In the genomic region with DNA sequence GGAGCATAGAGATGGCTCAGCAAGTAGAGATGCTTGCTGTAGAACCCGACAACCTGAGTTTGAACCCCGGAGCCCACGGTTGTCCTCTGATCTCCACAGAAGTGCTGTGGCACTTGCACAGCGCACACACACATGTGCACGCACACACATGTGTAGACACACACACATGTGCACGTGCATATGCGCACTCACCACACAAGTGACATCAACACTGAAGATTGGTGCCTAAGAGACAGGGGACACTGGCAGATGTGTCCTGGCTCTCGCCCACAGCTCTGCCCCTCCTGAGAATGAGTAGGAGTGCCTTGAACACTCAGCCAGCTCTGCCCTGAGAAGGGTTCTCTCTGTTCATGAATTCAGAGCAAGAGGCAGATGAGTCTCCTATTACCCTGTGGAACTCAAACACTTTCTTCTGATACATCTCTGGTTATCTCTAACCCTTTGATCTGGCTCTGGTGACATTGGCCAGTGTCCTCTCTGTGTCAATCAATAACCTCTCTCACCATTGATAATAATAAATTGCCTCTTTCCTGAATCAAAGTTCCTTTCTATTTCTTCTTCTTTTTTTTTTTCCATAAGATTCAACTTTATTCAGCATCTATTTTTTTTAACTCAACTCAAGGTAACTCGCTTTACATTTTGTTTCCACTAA, we compare ENCODE assay signal across 25 mouse cellular contexts. TPM values are rescaled to one million over a fixed set of nuclear protein-coding genes. Genes with fewer than 3 reads are reported as not detected.
"Had no signal": no experiment of that assay in that cellular context is flagged by ENCODE, and none has a peak within 500 bp of the region (broad histone marks: within the 10 kb centered on the region; RNA-seq: fewer than 3 reads in every experiment).

No protein-coding gene starts in this region.

- H3K9ac ChIP-seq: hindbrain, embryonic 12.5 days; hindbrain, embryonic 14.5 days; limb, embryonic 12.5 days; liver, embryonic 14.5 days had no signal

- H3K9me3 ChIP-seq: hindbrain, embryonic 10.5 days; hindbrain, embryonic 12.5 days; limb, embryonic 10.5 days; limb, embryonic 12.5 days had no signal

- H3K27ac ChIP-seq: gastrocnemius, adult 2 months; hindbrain, embryonic 10.5 days; hindbrain, embryonic 12.5 days; hindbrain, embryonic 14.5 days; layer of hippocampus, adult 2 months; left cerebral cortex, adult 2 months; limb, embryonic 10.5 days; liver, embryonic 14.5 days had no signal

- H3K4me3 ChIP-seq: gastrocnemius, adult 2 months; hindbrain, embryonic 10.5 days; hindbrain, embryonic 12.5 days; layer of hippocampus, adult 2 months; left cerebral cortex, adult 2 months; limb, embryonic 10.5 days; limb, embryonic 12.5 days had no signal

- DNase-seq: gastrocnemius, adult 2 months; gastrocnemius, postnatal 10 days; gastrocnemius, postnatal 25 days; heart, postnatal 10 days; heart, postnatal 4 days; kidney, adult 18-20 months; kidney, adult 8-10 months; kidney, postnatal 10 days; kidney, postnatal 25 days; kidney, postnatal 4 days had no signal

- H3K4me1 ChIP-seq: limb, embryonic 10.5 days had no signal

- H3K36me3 ChIP-seq: hindbrain, embryonic 10.5 days; hindbrain, embryonic 12.5 days; limb, embryonic 10.5 days; limb, embryonic 12.5 days had no signal

- H3K4me2 ChIP-seq: heart, embryonic 11.5 days; hindbrain, embryonic 12.5 days; hindbrain, embryonic 14.5 days; limb, embryonic 12.5 days; liver, embryonic 11.5 days had no signal

- ATAC-seq: forebrain, embryonic 16.5 days; hindbrain, embryonic 16.5 days; inflammation-experienced regulatory T-cells, adult 6 months; intestine, postnatal 0 days had no signal

- H3K27me3 ChIP-seq: hindbrain, embryonic 12.5 days; limb, embryonic 12.5 days had no signal

RNA-seq across cellular contexts. Expression of a gene that starts 17.6 kb away (rescaled TPM):
- total RNA-seq: granulocyte monocyte progenitor cell, adult 5-6 weeks had no signal
